Mouse (Mus musculus): ENCODE results near the gene Lmna.

Gene Lmna

GRCm38 (mm10) chr3:88440500-88441381, 69.0 kb downstream of the Lmna start:
- DNase-seq, result peak; percentile 37

GRCm38 (mm10) chr3:88439582-88439981, 70.2 kb downstream of the Lmna start:
- DNase-seq, result no peak

GRCm38 (mm10) chr3:88437454-88437853, 72.3 kb downstream of the Lmna start:
- no peak for DNase-seq

DNA sequence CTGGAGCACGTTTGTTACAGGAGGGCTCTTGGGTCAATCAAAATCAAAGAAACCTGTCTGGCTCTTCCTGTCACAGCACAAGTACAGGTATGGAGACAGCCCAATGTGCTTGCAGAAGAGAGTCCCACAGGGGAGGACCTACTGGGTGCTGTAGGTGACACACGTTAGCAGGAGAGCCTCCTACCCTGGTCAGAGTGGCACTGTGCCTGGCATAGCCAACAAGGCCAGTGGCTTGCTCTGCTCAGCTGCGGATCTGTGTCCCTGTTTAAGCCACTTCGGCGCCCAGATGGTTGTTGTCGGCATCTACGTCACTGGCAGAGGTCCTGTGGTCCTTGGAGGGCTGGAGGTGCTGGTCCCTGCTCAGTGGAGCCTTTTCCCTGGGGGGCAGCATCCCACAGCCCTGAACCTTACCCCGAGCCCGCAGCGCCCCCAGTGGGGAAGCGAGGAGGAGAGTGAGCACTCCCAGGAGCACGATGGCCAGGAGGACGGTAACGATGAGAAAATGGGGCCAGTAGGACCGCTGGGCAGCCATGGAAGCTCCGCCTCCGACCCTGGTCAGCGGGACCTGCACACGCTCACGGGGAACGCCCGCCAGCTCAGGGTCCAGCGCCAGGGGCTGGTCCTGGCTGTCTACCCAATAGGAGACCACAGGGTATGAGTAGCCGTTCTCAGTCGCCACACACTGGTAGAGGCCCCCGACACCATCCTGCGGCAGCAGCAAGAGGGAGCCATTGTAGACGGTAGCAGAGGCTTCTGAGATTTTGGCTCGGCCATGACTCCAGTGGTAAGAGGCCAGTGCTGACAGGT, 73.2 kb downstream of the Lmna start:
- peak; percentile 48 for DNase-seq

DNA sequence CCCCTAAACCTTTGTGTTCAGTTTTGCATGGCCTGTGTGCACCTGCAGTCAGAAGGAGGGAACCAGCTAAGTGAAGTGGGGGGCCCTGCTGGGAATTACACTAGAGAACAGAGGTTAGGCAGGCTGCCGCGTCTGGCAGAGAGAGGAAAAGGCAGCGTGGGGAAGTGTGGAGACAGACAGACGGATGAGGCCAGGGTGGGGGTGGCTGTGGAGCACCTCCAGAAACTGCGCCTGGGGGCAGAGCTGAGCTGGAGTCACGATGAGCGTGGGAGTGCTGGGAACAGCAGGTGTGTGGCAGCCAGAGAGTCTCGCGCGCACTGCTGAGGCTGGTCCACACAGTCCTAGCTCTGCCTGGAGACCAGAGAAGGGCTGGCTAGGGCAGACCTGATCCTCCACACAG, 74.2 kb downstream of the Lmna start:
- no peak for DNase-seq

Data from liver (tissue).